In the genomic region with DNA sequence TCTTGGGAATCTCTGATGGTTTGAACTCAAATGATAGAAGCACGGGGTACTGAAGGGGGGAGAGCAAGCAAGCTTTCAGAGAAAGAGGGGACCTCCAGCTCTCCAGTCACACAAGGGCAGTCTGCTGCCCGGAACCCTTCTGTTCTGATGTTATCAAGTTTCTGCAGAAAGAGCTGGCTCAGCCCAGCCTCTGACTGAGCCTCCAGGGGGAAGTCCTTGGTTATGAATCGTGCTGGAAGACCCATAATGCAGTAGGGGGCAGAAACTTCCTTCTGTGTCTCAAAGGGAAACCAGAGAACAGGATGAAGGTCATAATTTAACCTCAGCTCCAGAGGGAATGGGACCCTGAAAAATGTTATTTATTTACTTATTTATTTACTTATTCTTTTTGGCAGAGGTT, we compare ENCODE assay signal across 16 mouse cellular contexts. TPM values are rescaled to one million over a fixed set of nuclear protein-coding genes. Genes with fewer than 3 reads are reported as not detected.
A peak's percentile ranks its signal among the peaks of the same experiment; 100 is the strongest.
DNase-seq lines count a peak whose midpoint lies in the region; ATAC-seq and TF ChIP-seq lines count a peak whose summit lies in the region.
"Had no signal": no experiment of that assay in that cellular context is flagged by ENCODE, and none has a peak within 500 bp of the region (broad histone marks: within the 10 kb centered on the region; RNA-seq: fewer than 3 reads in every experiment).

No protein-coding gene starts in this region.

- no peak for ATAC-seq in lung, embryonic 14.5 days (ENCODE audit: insufficient read depth)
- peak; percentile 39 for ATAC-seq in granulocyte monocyte progenitor cell, adult 5-6 weeks (replicated peaks; ENCODE audit: poor library complexity, severe bottlenecking)
- ATAC-seq in stomach, postnatal 0 days (ENCODE audit: low FRiP score, low TSS enrichment), result no peak

- H3K9ac ChIP-seq in lung, embryonic 14.5 days, result no peak overlapping the region
- no peak overlapping the region for H3K9ac ChIP-seq in stomach, postnatal 0 days (ENCODE audit: low read length)
- H3K9ac ChIP-seq: forebrain, embryonic 12.5 days; hindbrain, embryonic 15.5 days; limb, embryonic 15.5 days had no signal

- H3K36me3 ChIP-seq in kidney, adult 2 months (ENCODE audit: control insufficient read depth, insufficient read depth, low read length), result no peaks in the 10 kb centered on the region
- no peaks in the 10 kb centered on the region for H3K36me3 ChIP-seq in lung, embryonic 14.5 days (ENCODE audit: insufficient read depth)
- H3K36me3 ChIP-seq in stomach, postnatal 0 days (ENCODE audit: control insufficient read depth, insufficient read depth, low read length), result no peaks in the 10 kb centered on the region
- no peaks in the 10 kb centered on the region for H3K36me3 ChIP-seq in thymus, adult 2 months (ENCODE audit: control insufficient read depth, insufficient read depth, low read length)
- H3K36me3 ChIP-seq: forebrain, embryonic 12.5 days; hindbrain, embryonic 15.5 days; limb, embryonic 15.5 days; midbrain, embryonic 10.5 days had no signal

- H3K27me3 ChIP-seq in kidney, adult 2 months (replicated peaks; ENCODE audit: control insufficient read depth, insufficient read depth, low read length), result no peaks in the 10 kb centered on the region
- no peaks in the 10 kb centered on the region for H3K27me3 ChIP-seq in lung, embryonic 14.5 days (ENCODE audit: insufficient read depth, low read length)
- no peaks in the 10 kb centered on the region for H3K27me3 ChIP-seq in stomach, postnatal 0 days (ENCODE audit: control insufficient read depth, insufficient read depth, low read length)
- H3K27me3 ChIP-seq in thymus, adult 2 months (ENCODE audit: control insufficient read depth, insufficient read depth, low read length), result no peaks in the 10 kb centered on the region
- H3K27me3 ChIP-seq: hindbrain, embryonic 15.5 days; limb, embryonic 15.5 days had no signal

- no peak for TF ChIP-seq EP300 in stomach, postnatal 0 days (optimal IDR thresholded peaks at IDR 0.05)

- no peak overlapping the region for H3K27ac ChIP-seq in kidney, adult 2 months (ENCODE audit: insufficient read depth, low read depth, low read length)
- H3K27ac ChIP-seq in lung, embryonic 14.5 days (ENCODE audit: low read depth), result no peak overlapping the region
- H3K27ac ChIP-seq in stomach, postnatal 0 days (replicated peaks), result no peak overlapping the region
- no peak overlapping the region for H3K27ac ChIP-seq in thymus, adult 2 months (ENCODE audit: control insufficient read depth, insufficient read depth, low read length)
- H3K27ac ChIP-seq: forebrain, embryonic 12.5 days; hindbrain, embryonic 15.5 days; limb, embryonic 15.5 days; midbrain, embryonic 10.5 days had no signal

- no peaks in the 10 kb centered on the region for H3K4me1 ChIP-seq in kidney, adult 2 months (ENCODE audit: control insufficient read depth, insufficient read depth, low read length)
- no peaks in the 10 kb centered on the region for H3K4me1 ChIP-seq in lung, embryonic 14.5 days (ENCODE audit: insufficient read depth)
- H3K4me1 ChIP-seq in stomach, postnatal 0 days (replicated peaks; ENCODE audit: control insufficient read depth, insufficient read depth), result no peaks in the 10 kb centered on the region
- no peaks in the 10 kb centered on the region for H3K4me1 ChIP-seq in thymus, adult 2 months (replicated peaks; ENCODE audit: control insufficient read depth, insufficient read depth, low read length)

- WGBS in kidney, adult 2 months, result 46% methylated on average over 3 of the region's 3 CpGs
- 64% methylated on average over 3 of the region's 3 CpGs for WGBS in lung, embryonic 14.5 days
- WGBS in stomach, postnatal 0 days, result 66% methylated on average over 3 of the region's 3 CpGs
- 24% methylated on average over 3 of the region's 3 CpGs for WGBS in thymus, adult 2 months

- no peak for TF ChIP-seq CTCF in kidney, adult 2 months (conservative IDR thresholded peaks at IDR 0.05; ENCODE audit: insufficient read depth, insufficient read length, low read depth, low read length)
- TF ChIP-seq CTCF in lung, embryonic 14.5 days (IDR thresholded peaks at IDR 0.05; ENCODE audit: low read depth), result 0 out of 2 replicates have a peak, but pooled peaks have one; percentile 9
- peak; percentile 25; the same call in 1 of the 2 replicates for TF ChIP-seq CTCF in stomach, postnatal 0 days (IDR thresholded peaks at IDR 0.05; ENCODE audit: low read depth)
- TF ChIP-seq CTCF in thymus, adult 2 months (IDR thresholded peaks at IDR 0.05; ENCODE audit: borderline replicate concordance, control insufficient read depth, extremely low read depth, insufficient read depth, low read length, poor library complexity), result no peak

- H3K4me3 ChIP-seq in kidney, adult 2 months (ENCODE audit: insufficient read depth, low read depth, low read length), result no peak overlapping the region
- no peak overlapping the region for H3K4me3 ChIP-seq in lung, embryonic 14.5 days (ENCODE audit: low read depth, low read length)
- H3K4me3 ChIP-seq in stomach, postnatal 0 days (ENCODE audit: low read depth, low read length), result no peak overlapping the region
- H3K4me3 ChIP-seq in thymus, adult 2 months (ENCODE audit: control insufficient read depth, insufficient read depth, low read length), result no peak overlapping the region
- H3K4me3 ChIP-seq: forebrain, embryonic 12.5 days; hindbrain, embryonic 15.5 days; limb, embryonic 15.5 days; midbrain, embryonic 10.5 days had no signal

- no peaks in the 10 kb centered on the region for H3K9me3 ChIP-seq in lung, embryonic 14.5 days (ENCODE audit: low read depth, low read length)
- H3K9me3 ChIP-seq in stomach, postnatal 0 days (ENCODE audit: control insufficient read depth, low read length), result no peaks in the 10 kb centered on the region
- H3K9me3 ChIP-seq: hindbrain, embryonic 15.5 days; limb, embryonic 15.5 days; midbrain, embryonic 10.5 days had no signal

- DNase-seq in kidney, adult 2 months, result peak; percentile 14
- no peak for DNase-seq in kidney, postnatal 36 days
- no peak for DNase-seq in lung, embryonic 14.5 days
- DNase-seq in lung, postnatal 36 days, result no peak
- no peak for DNase-seq in stomach, postnatal 0 days (ENCODE audit: low spot score)
- no peak for DNase-seq in gastrocnemius, adult 18-20 months (ENCODE audit: low spot score)
- no peak for DNase-seq in thymus, adult 2 months
- DNase-seq: cerebellum, postnatal 14 days; gastrocnemius, postnatal 14 days; heart, postnatal 10 days; right cerebral cortex, postnatal 4 days had no signal

- H3K4me2 ChIP-seq in lung, embryonic 14.5 days, result no peak overlapping the region
- H3K4me2 ChIP-seq in stomach, postnatal 0 days (replicated peaks; ENCODE audit: low read depth), result no peak overlapping the region
- H3K4me2 ChIP-seq: forebrain, embryonic 12.5 days; hindbrain, embryonic 15.5 days; limb, embryonic 15.5 days had no signal

- TF ChIP-seq POLR2A in kidney, adult 2 months (IDR thresholded peaks at IDR 0.05; ENCODE audit: low read depth, low read length), result no peak
- no peak for TF ChIP-seq POLR2A in thymus, adult 2 months (IDR thresholded peaks at IDR 0.05; ENCODE audit: control insufficient read depth, extremely low read depth, insufficient read depth, low read length, poor library complexity)

RNA-seq across cellular contexts. Expression of a gene that starts 16.4 kb away (rescaled TPM):
- 1.7 and 2.0 TPM in 2 replicates for polyA plus RNA-seq in kidney, adult 2 months (2012; rRNA removed)
- polyA plus RNA-seq in lung, embryonic 14.5 days (2014; fragmentation: Nextera tagmentation; extraction: Ambion mirVana), result 2.5 and 2.7 TPM in 2 replicates
- 18.5 and 22.2 TPM in 2 replicates for total RNA-seq in granulocyte monocyte progenitor cell, adult 5-6 weeks (2014; fragmentation: Nextera tagmentation)
- total RNA-seq in granulocyte monocyte progenitor cell, adult 5-6 weeks (2017), result 30.5 and 31.1 TPM in 2 replicates
- 3.1 and 3.3 TPM in 2 replicates for polyA plus RNA-seq in stomach, postnatal 0 days (2015; fragmentation: Nextera tagmentation; extraction: Ambion mirVana)
- under 1 TPM in 1 of 2 experiments, not detected in 1; 0.32 TPM for total RNA-seq in gastrocnemius, adult 18-20 months (2021)
- 13.3 and 14.9 TPM in 2 replicates for polyA plus RNA-seq in thymus, adult 2 months (2012; rRNA removed)

Comparison
In these comparisons a context has a peak if more than half of its experiments do, and no peak if none do; other contexts are left out.
1. CTCF ChIP-seq: peak in lung, embryonic 14.5 days (single experiment) and stomach, postnatal 0 days (single experiment); none in kidney, adult 2 months (single experiment) and thymus, adult 2 months (single experiment).